Mouse (Mus musculus) right cerebral cortex, postnatal 14 days (tissue): ENCODE results near the gene Rbms3.

Source experiments
- DNase-seq: peaks from one replicate; pipeline ENCODE4 v3.0.0; 2022

The Rbms3 gene

DNA sequence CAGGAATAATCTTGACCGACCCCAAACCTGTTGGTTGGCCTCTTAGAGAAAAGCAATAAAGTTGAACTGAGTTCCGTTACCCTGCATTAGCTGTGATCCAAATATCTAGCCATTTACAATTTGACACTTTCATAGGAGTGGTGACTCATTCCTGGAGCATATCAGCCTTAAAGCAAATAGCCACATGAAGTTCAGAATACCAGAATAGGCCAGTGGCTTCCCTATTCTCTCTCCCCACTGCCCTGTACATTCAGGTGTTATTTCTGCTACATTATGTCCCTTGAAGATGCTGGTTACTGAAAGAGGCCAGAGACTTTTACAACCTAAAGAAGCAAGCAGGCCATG, 755.8 kb downstream of the Rbms3 start:
- no peak for DNase-seq

DNA sequence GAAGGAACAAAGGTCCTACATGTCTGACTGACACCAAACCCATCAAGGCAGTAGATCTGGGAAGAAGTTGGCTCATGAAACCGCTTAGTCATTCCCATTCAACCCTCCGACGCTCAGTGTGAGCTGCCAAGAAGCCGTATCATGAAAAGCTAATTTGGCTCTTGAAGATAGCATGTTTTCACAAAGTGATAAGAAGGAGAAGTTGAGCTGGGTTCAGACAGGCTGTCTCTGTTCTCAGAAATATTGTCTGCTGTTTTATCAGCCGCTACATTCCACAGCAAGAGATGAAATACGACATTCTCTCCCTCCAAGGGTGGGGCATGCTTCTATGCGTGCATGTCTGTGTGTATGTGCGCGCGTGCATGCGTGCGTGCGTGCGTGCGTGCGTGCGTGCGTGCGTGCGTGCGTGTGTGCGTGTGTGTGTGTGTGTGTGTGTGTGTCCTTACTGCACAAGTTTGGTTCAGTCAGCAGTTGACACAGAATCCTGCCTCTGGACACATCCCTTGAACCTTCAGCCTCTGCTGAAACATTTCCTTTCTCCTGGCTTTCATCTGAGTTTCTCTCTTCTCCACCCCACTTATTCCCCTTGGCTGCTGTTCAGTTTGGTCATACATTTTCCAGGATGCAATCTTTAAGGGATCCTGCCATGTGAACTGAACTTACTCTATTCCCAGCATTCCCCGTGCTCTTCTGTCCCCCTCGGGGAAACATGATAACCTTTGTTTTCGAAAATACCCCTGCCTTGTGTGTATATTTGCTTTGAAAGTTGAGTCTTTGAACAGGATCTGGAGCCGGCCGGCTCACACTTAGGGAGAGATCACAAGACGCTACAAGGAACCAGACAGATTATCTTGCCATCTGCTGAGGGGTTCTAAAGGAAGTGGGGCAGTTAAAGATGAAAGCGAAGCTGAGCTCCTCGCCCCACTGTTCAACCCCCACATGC, 756.4 kb downstream of the Rbms3 start:
- DNase-seq, result peak; percentile 13

DNA sequence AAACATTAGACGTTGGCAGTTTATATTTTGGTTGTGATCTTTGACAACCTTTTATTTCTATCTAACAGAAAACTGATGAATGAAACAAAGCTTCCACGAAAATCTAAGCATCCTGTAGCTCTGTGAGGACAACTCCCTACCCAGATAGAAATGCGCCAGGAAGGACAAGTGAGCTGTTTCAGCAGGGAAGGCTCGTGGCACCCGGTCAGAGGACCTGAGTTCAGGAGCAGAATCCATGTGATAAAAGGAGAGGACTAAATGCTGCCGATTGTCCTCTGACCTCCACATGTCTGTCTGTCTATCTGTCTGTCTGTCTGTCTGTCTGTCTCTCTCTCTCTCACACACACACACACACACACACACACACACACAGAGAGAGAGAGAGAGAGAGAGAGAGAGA, 757.4 kb downstream of the Rbms3 start:
- no peak for DNase-seq

DNA sequence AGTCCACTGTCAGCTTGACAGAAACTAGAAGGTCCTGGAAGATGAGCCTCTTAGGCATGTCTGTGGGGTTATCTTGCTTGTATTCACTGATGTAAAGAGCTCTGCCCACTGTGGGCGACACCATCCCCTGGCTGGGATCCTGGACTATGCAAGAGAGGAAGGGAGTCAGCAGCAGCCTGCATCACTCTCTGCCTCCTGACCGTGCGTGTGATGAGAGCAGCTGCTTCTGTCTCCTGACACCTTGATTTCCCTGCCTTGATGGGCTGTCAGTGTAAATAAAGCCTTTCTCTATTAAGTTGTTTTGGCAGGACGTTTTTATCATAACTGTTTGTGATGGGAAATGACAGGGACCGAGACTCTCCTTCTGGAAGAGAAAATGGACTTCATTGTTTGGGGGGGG, 758.1 kb downstream of the Rbms3 start:
- DNase-seq, result no peak

DNA sequence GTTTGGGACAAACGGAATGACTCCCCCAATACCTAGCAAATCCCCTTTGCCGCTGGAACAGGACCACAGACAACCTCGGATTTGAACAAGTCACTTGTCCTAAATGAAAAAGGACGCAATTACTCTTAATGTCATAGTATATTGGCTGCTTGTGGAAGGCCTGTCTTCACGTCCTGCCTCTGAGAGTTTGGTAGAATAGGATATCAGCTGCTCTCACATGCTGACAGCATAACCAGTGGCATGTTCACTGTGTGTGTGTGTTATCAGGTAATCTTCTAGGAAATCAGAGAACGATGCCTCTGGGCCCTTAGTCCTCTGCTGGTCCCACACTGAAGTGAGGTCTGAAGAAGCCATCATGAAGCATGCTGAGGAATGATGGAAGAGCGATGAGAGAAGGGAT, 763.7 kb downstream of the Rbms3 start:
- DNase-seq, result no peak

DNA sequence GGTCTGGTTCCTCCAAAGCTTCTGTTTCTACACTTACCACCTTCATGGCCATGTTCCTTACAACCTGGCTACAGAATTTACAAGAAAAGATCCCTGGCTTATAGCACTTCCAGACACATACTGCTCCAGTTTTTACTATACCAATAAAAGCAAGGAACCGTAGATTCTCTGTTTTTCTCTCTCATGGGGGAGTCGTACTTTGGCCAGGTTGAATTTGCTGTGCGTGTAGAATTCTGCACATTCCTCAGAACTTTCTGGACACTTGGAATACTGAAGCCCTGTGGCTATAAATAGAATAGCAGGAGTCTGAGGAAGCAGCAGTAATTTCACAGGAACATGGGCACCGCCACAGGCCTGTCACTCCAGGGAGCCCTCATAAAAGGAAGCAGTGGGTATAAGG, 766.1 kb downstream of the Rbms3 start:
- no peak for DNase-seq

DNA sequence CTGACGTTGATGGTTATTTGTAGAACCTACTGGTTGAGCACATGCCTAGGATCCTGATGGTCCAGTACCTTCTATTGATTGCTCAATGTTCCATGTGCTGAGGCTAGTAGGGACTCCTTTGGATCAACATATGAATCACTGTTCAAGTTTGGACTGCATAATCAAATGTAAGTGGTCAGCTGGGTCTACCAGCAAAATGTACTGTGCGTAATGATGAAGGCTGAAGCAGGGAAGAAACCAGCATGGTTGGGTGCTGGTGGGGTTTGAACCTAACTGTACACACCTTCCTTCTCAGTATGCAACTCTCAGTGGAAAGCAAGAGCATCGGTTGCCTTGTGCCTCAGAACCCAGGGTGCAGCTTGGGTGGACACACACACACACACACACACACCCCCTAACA, 767.4 kb downstream of the Rbms3 start:
- no peak for DNase-seq

DNA sequence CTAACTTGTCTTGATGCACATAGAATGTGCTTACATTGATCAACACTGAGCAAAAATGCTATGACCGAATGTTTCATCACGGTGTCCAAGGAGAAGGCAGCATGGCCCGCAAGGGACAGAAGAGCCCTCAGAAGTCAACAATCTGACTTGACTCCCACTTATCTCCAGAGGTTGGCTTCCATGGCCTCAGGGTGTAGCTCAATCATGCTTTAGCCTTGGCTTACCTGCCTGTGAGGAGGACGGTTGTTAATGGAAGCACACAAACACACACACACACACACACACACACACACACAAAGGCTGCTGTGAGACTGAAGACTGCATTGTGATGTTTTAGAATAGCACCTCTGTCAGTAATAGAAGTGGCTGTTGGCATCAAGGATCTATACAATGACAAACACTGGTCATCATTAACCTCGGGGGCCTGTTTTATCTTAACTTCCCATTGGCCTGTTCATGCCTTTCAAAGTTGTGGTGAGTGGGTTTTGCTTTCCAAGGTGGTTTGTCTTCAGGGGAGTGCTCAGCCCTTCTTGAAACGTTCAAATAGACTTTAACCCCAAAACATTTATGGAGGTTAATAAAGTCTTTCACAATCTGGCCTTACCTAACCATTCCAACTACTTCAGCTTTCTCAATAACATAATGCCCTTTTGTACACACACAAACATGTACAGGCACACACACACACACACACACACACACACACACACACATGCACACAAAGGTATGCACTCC, 771.7 kb downstream of the Rbms3 start:
- no peak for DNase-seq

DNA sequence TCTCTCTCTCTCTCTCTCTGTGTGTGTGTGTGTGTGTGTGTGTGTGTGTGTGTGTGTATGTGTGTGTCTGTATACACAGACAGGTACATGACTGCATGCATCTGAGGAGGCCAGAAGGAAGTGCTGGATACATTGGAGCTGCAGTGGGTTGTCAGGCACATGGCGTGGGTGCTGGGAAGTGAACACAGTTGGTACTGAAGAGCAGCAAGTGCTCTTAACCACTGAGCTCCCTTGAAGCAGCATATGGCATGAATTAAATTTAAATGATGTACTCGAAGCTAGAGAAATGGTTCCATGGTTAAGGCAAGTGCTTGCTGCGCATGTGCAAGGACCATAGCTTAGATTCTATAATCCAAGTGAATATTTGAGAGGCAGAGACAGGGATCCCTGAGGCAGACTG, 772.6 kb downstream of the Rbms3 start:
- DNase-seq, result peak; percentile 11

DNA sequence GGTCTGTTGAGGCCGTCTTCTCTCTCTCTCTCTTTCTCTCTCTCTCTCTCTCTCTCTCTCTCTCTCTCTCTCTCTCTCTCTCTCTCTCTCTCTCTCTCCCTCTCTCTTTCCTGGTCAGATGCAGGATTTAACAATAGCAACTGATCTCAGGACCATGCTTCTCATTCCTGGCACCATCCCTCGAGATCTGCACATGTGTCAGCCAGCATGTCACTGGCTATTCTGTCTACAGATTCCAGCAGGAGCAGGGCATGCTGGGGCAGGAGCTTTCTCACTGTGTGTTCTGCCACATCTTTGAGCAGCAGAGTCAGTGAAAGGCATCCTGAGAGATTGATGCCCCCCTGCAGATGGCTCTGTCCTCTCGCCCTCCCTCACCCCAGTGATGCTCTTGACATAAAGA, 774.0 kb downstream of the Rbms3 start:
- DNase-seq, result no peak

DNA sequence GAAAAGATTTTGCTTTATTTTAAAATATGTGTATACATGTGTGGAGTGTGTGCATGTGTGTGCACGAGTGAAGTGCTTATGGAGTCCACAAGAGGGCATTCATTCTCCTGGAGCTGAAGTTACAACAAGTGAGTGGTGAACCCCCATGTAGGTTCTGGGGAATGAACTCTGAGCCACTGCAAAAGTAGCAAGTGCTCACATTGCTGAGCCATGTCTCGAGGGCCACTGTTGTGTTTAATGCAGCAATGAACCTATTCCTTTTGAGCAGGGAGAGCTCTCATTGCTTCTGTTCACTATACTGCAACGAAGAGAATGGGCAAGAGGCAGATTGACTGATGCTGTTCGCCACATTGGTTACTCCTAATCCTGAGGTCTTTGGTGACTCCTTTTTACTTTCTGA, 780.8 kb downstream of the Rbms3 start:
- no peak for DNase-seq

DNA sequence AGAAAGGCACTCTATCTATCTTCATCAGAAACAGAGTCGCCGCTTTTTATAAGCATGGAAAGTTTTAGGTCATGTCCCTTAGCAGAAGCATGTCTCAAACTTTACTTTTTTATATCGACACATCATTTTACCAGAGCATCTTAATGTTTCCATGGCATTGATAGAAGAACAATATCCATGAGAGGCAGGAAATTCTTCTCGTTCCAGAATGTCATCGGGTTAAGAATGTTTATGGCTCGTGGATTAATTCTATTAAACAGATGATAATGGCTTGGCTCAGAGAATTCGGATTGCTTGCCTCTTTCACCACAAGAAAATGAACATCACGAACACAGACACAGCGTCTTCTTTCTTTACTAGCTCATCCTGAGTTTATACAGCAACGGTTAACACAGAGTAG, 781.5 kb downstream of the Rbms3 start:
- DNase-seq, result no peak

DNA sequence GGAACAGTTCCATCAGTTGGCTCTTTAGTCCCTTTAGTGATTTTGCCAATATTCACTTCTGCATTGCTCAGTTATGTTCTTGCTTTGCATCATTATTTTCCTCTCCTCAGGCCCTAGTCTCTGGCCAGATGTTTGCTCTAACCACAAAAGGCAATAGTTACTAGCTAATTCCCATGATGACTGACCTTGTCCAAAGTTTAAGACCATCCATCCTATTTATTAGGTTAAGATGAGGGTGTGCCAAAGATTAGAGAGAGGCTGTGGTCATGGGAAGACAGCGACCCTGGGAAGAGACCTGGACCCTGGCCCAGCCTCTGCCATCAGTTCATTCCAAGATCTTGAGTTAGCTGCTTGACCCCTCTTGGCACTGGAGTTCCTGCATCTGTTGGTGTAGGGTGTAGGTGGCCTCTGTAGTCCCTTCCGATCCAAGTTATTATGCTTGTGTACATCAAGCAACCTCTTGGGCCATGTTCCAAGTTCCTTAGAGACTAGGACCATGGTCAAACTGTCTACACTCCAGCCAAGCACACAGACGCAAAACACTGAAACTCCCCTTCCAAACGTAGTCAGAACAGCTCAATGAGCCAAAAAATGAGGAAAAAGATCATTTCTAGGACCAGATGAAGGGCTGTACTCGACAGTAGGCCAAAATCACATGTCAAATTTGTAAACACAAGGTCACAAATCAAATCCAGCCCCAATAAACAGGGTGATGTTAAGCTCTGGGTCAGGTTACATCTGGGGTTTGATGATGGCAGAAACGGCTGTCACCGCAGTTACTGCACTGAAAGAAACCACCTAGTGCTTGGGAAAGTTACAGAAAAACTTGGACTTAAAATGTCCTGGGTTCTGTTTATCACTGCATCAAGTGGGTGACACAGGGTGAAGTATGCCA, 782.2 kb downstream of the Rbms3 start:
- DNase-seq, result no peak

DNA sequence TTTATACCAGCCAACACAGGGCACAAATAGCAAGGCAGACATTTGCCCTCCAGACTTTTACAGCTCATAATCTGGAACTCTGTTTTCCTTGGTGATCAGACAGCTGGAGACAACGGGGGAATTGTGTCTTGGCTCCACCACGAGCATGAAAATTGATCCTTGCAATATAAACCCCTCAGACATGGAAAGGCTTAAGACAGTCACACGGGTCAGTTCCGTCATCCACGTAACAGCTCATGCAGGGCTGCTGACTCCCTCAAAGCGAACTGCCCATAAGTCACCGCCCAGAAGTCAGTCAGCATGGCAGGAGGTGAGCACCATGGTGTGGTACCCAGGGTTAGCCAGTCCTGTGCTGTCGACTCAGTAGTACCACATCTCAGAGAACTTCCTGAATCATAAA, 794.8 kb downstream of the Rbms3 start:
- no peak for DNase-seq

DNA sequence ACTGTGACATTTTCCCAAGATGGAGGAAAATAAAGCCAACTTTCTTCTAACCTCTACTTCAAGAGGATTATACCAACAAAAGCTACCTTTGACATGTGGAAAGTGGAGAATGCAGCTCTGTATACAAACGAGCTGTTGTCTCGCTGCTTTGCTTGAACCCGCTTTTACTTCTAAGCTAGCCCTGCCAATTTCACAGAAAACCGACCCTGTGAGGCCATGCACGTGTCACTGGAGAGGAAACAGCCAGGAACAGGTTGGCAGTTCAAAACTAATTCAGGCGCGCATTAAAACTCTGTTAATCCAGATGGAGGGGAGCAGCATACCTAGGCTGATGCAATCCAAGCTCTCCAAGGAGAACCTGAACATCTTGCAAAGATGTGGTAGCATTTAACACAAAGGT, 796.0 kb downstream of the Rbms3 start:
- DNase-seq, result no peak

DNA sequence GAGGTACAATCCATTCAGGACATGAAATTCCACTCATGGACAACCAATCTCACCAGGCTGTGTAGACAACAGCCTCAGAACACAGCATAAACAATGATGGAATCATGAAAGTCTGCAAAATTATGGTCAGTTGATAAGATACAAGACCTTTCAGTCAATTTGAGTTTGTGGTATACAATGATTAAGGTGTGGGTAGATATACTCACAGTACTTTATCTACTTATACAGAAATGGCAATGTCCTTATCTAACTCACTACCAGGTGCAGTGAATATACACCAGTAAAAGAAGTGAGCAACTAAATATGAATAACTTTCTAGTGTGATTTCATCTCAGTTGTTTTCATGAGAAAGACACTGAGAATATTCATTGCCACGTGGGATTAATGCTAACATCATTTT, 796.9 kb downstream of the Rbms3 start:
- no peak for DNase-seq

DNA sequence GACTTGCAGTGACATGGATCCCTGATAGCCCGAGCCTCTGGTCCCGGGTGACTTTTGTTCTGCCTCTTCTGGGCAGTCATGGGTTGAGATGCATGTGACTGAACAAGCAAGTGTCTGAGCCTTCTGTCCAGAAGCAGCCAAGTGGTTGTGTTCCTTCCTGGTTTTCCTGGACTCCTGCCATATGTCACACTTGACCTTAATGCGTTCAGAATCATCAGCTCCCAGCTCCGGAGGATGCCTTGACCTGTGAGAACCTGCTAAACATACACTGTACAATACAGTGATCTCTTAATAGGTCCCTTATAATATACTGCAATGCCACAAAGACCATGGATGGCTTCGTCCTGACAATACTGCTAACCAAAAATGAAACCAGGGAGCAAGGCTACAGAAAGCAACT, 798.3 kb downstream of the Rbms3 start:
- DNase-seq, result no peak

DNA sequence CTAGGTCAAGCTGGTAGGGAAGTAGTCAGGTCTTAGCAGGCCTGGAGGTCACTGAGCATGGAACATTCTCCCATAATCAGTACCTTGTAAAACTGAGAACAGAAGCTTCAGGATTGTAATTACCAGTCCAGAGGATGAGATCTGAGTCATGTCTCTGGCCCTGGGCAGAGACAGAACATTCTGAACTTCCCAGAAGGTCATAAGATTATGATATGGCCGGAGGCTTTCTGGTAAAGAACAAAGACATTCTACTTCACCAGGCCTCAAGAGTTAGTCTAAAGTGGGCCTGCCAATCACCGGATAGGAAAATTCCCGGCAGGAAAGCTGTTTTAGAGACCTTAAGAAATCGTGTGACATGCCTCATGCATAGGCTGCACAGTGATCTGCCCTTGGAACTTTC, 799.8 kb downstream of the Rbms3 start:
- DNase-seq, result no peak

DNA sequence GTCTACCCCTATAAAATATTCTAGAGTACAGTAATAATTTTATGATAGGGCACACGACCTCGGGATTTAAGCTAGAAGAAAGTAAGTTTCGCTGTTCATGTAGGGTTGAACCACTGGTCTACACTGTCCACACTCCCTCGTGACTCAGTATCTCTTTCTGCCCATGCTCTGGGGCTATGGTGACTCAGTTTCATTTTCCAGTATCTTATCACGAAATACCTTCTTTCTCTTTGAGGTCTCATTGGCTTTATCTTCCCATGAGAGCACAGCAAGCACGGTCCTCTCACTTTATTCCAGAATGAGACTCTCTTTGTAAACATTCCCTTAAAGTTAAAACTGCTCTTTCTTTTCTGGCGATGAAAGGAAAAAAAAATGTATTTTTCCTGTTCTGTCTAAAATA, 808.1 kb downstream of the Rbms3 start:
- no peak for DNase-seq

DNA sequence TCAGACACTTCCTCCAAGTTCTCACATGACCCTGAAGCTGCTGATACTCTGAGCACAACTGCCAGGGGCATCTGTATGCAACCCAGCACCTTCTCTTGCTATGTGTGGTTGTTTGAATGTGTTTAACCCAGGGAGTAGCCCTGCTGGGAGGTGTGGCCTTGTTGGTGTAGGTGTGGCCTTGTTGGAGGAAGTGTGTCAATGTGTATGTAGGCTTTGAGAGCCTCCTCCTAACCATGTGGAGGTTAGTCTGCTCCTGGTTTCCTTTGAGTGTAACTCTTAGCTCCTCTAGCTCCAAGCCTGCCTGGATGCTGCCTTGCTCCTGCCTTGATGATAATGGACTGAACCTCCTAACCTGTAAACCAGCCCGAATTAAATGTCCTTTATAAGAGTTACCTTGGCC, 812.5 kb downstream of the Rbms3 start:
- DNase-seq, result no peak

DNA sequence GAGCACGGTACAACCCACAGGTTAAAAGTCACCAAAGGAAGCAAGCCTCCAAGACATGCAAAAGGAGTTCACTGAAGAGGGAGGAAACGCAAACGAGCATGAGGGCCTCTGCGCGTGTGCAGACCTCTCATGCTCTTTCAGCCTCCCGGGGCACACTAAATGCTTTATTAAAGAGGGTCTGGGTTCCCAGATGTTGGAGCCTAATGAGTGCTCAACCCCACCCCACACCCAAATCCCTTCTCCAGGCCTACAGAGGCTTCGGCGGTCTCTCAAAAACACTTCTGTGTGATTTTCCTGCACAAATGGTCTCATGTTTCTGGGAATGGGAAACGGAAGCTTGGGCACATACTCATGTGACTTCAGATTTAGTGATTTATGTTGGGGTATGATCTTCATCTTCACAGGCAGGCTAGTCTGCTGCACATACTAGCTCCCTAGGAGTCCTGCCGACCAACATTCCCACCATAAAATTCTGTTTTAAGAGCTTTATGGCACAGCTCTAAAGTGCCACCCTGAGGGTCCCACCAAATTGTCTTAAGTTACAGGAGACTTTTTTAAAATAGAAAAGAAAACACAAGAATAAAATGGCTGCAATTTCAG, 815.1 kb downstream of the Rbms3 start:
- DNase-seq, result no peak

DNA sequence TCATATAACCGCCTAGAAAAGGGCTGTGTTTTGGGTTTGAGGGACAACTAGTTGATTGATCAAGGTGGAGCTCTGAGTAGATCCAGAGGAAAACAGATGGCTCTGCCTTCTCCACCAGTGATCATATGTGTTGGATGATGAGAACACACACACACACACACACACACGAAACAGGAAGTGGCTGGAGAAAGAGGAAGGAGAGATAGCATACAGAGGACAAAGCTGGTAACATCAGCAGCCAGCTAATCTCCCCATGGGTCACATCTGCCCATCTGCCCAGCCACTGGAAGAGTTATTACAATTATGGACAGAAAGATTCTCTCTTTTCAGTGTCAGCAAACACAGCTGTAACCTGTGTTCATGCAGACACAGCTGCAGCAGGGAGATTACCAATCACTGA, 816.3 kb downstream of the Rbms3 start:
- no peak for DNase-seq

DNA sequence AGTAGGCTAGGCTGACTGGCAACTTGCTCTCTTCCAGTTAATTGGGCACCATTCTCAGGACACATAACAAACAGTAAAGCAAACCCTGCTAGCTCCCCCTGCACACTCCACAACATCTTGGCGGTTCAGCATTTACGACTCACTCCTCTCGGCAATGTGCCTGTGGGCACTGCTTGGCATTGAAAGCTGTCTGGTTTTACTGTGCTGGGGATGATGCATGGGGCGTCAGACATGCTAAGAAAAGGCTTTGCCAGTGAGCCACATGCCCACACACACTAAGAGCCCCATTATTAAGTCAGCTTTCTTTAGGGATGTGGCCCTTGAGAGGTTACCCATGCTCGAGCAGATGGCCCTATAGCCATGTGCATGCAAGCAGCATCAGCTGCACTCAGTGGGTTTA, 820.5 kb downstream of the Rbms3 start:
- no peak for DNase-seq
